Mouse (Mus musculus) bone marrow, adult 2 months (tissue): ENCODE measurements around the gene Arhgef1. TPM values are rescaled to one million over a fixed set of nuclear protein-coding genes. Genes with fewer than 3 reads are reported as not detected.

Experiments
- H3K27ac ChIP-seq: fragments of 200-500 bp; 2 replicates; pipeline ENCODE4 v1.5.1; 2012; ENCODE audit warnings: low read depth, mild to moderate bottlenecking, control low read depth, inconsistent platforms, low read length; ENCODE audit not compliant: control insufficient read depth, poor library complexity, insufficient read depth
- H3K4me1 ChIP-seq: fragments of 200-500 bp; 2 replicates; pipeline ENCODE4 v1.6.1; 2011; ENCODE audit warnings: low read length; ENCODE audit not compliant: control insufficient read depth, insufficient read depth
- H3K4me3 ChIP-seq: fragments of 200-500 bp; replicated peaks from 2 replicates; pipeline ENCODE3; 2011; ENCODE audit warnings: mild to moderate bottlenecking, low read depth, low read length, control low read depth; ENCODE audit not compliant: control insufficient read depth
- CTCF ChIP-seq: fragments of 200-500 bp; IDR thresholded peaks from 2 replicates; pipeline ENCODE4 v1.5.1; 2011; ENCODE audit warnings: low read length, control low read depth; ENCODE audit not compliant: control insufficient read depth, insufficient read depth
- POLR2A ChIP-seq: fragments of 200-500 bp; IDR thresholded peaks from 2 replicates; pipeline ENCODE4 v1.6.1; 2011; ENCODE audit warnings: low read depth, mild to moderate bottlenecking, control low read depth, low read length, borderline replicate concordance; ENCODE audit not compliant: control insufficient read depth
- WGBS: fragments of 180-500 bp; shearing (Covaris S2); methylation state at CpG from one replicate; pipeline ENCODE4 v1.1.7; 2018; 5-methylcytosine and 5-hydroxymethylcytosine counted together
- polyA plus RNA-seq: library from polyadenylated mRNA; stranded (reverse); fragments of >200 nt; gene quantifications from 2 replicates; pipeline ENCODE4 v1.2.4, GENCODE M21; 2011; ENCODE audit warnings: low replicate concordance; ENCODE audit not compliant: missing spikeins, insufficient read depth, insufficient read length

The Arhgef1 gene
- polyA plus RNA-seq, 1 experiment: 354 TPM

GRCm38 (mm10) chr7:24896269-24896668, 6.4 kb upstream of the Arhgef1 start:
- 72% methylated on average over 8 of the region's 8 CpGs for WGBS
- TF ChIP-seq CTCF (no peak), POLR2A (no peak)
- peak overlapping the region; percentile 87 for H3K27ac ChIP-seq

GRCm38 (mm10) chr7:24897224-24897623, 5.5 kb upstream of the Arhgef1 start, which contains the start of gene Cd79a:
Cd79a (plus strand) TSS chr7:24897381.
- H3K4me3 ChIP-seq: peak within 1 kb of the TSS; percentile 64
- H3K27ac ChIP-seq: peak within 1 kb of the TSS; percentile 87
- peak; percentile 77 for TF ChIP-seq POLR2A
- 0 out of 2 replicates have a peak, but pooled peaks have one; percentile 4 for TF ChIP-seq CTCF
- H3K4me1 ChIP-seq: peaks cover 1% of the 10 kb centered on the region; the same call in 1 of the 2 replicates
- WGBS: 48% methylated on average over 12 of the region's 12 CpGs

More at GRCm38 (mm10) chr7:24896269-24896668, 6.4 kb upstream of the Arhgef1 start:
- Histone ChIP-seq H3K4me3 (no peak overlapping the region), H3K4me1 (peaks cover 1% of the 10 kb centered on the region; the same call in 1 of the 2 replicates)

GRCm38 (mm10) chr7:24897959-24898358, 4.8 kb upstream of the Arhgef1 start:
- Histone ChIP-seq H3K4me1 (peaks cover 1% of the 10 kb centered on the region; the same call in 1 of the 2 replicates), H3K27ac (peak overlapping the region; percentile 79), H3K4me3 (peak overlapping the region; percentile 64)
- no peak for TF ChIP-seq POLR2A
- TF ChIP-seq CTCF: no peak
- WGBS: 71% methylated on average over 5 of the region's 5 CpGs

- H3K27ac ChIP-seq: peak overlapping the region; percentile 76
- peaks cover 1% of the 10 kb centered on the region; the same call in 1 of the 2 replicates for H3K4me1 ChIP-seq
- TF ChIP-seq CTCF: no peak
- TF ChIP-seq POLR2A: no peak
- 31% methylated on average over 6 of the region's 6 CpGs for WGBS
- peak overlapping the region; percentile 26 for H3K4me3 ChIP-seq
Measured at GRCm38 (mm10) chr7:24901114-24901513, 1.6 kb upstream of the Arhgef1 start.

- peak overlapping the region; percentile 69 for H3K4me3 ChIP-seq
- H3K27ac ChIP-seq: peak overlapping the region; percentile 90
- peaks cover 4% of the 10 kb centered on the region for H3K4me1 ChIP-seq
- TF ChIP-seq POLR2A (no peak), CTCF (no peak)
- 2% methylated on average over 1 of the region's 1 CpGs for WGBS
Measured at GRCm38 (mm10) chr7:24901842-24902241, 870 bp upstream of the Arhgef1 start.

- WGBS: 13% methylated on average over 2 of the region's 2 CpGs
- peak overlapping the region; percentile 90 for H3K27ac ChIP-seq
- no peak for TF ChIP-seq POLR2A
- TF ChIP-seq CTCF: no peak
- H3K4me1 ChIP-seq: peaks cover 4% of the 10 kb centered on the region
- peak overlapping the region; percentile 69 for H3K4me3 ChIP-seq
Measured at GRCm38 (mm10) chr7:24902264-24902629, 465 bp upstream of the Arhgef1 start.

GRCm38 (mm10) chr7:24903444-24903825, 723 bp downstream of the Arhgef1 start:
- under 1% methylated on average over 10 of the region's 10 CpGs for WGBS
- TF ChIP-seq CTCF (no peak), POLR2A (no peak)
- peaks cover 4% of the 10 kb centered on the region for H3K4me1 ChIP-seq

GRCm38 (mm10) chr7:24904070-24904483, 1.4 kb downstream of the Arhgef1 start:
- peak overlapping the region; percentile 90 for H3K4me3 ChIP-seq
- H3K27ac ChIP-seq: peak overlapping the region; percentile 62
- no peak for TF ChIP-seq CTCF
- peak; percentile 64; the same call in 1 of the 2 replicates for TF ChIP-seq POLR2A
- WGBS: under 1% methylated on average over 30 of the region's 30 CpGs
- peaks cover 4% of the 10 kb centered on the region for H3K4me1 ChIP-seq

More at GRCm38 (mm10) chr7:24903444-24903825, 723 bp downstream of the Arhgef1 start:
- Histone ChIP-seq H3K4me3 (peak overlapping the region; percentile 90), H3K27ac (peak overlapping the region; percentile 99)
